Mouse (Mus musculus) lung, embryonic 14.5 days (tissue): ENCODE measurements around the gene Zzef1. TPM values are rescaled to one million over a fixed set of nuclear protein-coding genes. Genes with fewer than 3 reads are reported as not detected.

Source experiments
- ATAC-seq: fragments of 200-750 bp; cut with Nextera tagmentation; 2 replicates; pipeline ENCODE4 v1.8.0; 2017; ENCODE audit warnings: mild to moderate bottlenecking, moderate TSS enrichment, moderate library complexity; ENCODE audit not compliant: insufficient read depth
- DNase-seq: peaks from one replicate; pipeline ENCODE4 v3.0.0-alpha.2; 2015
- H3K27ac ChIP-seq: fragments of 300-500 bp; sonication (generic); 2 replicates; pipeline ENCODE4 v1.5.1; 2014; ENCODE audit warnings: low read depth, mild to moderate bottlenecking, moderate library complexity
- H3K27me3 ChIP-seq: fragments of 300-500 bp; sonication (generic); 2 replicates; pipeline ENCODE4 v1.6.1; 2014; ENCODE audit warnings: low read length, control low read depth; ENCODE audit not compliant: insufficient read depth
- H3K36me3 ChIP-seq: fragments of 300-500 bp; sonication (generic); 2 replicates; pipeline ENCODE4 v1.6.1; 2014; ENCODE audit warnings: control low read depth; ENCODE audit not compliant: insufficient read depth
- H3K4me1 ChIP-seq: fragments of 300-500 bp; sonication (generic); 2 replicates; pipeline ENCODE4 v1.6.1; 2014; ENCODE audit warnings: antibody characterized with exemption, control low read depth; ENCODE audit not compliant: insufficient read depth
- H3K4me2 ChIP-seq: fragments of 300-500 bp; sonication (generic); 2 replicates; pipeline ENCODE4 v1.6.1; 2014; ENCODE audit warnings: mild to moderate bottlenecking
- H3K4me3 ChIP-seq: fragments of 300-500 bp; sonication (generic); 2 replicates; pipeline ENCODE4 v1.5.1; 2014; ENCODE audit warnings: low read depth, low read length
- H3K9ac ChIP-seq: fragments of 300-500 bp; sonication (generic); 2 replicates; pipeline ENCODE4 v1.6.1; 2014
- H3K9me3 ChIP-seq: fragments of 300-500 bp; sonication (generic); 2 replicates; pipeline ENCODE4 v1.6.1; 2016; ENCODE audit warnings: low read depth, low read length, control low read depth
- CTCF ChIP-seq: IDR thresholded peaks from 2 replicates; pipeline ENCODE4 v1.5.1; 2016; ENCODE audit warnings: antibody characterized with exemption, low read depth
- WGBS: fragments of 180-500 bp; shearing (Covaris S2); extraction: QIAGEN DNeasy Blood & Tissue Kit; methylation state at CpG from one replicate; pipeline ENCODE4 v1.1.7; 2014; 5-methylcytosine and 5-hydroxymethylcytosine counted together
- microRNA-seq: library from miRNA; unstranded; fragments of <30 nt; microRNA quantifications from one replicate; pipeline ENCODE4, GENCODE M21; 2016; ENCODE audit warnings: borderline number of aligned reads
- polyA plus RNA-seq: library from polyadenylated mRNA; unstranded; fragments of >200 nt; fragmentation: Nextera tagmentation; extraction: Ambion mirVana; gene quantifications from 2 replicates; pipeline ENCODE4 v1.2.1, GENCODE M21; 2014

Gene Zzef1
- polyA plus RNA-seq, 1 experiment from 2014 or later, result 12.2 TPM

DNA sequence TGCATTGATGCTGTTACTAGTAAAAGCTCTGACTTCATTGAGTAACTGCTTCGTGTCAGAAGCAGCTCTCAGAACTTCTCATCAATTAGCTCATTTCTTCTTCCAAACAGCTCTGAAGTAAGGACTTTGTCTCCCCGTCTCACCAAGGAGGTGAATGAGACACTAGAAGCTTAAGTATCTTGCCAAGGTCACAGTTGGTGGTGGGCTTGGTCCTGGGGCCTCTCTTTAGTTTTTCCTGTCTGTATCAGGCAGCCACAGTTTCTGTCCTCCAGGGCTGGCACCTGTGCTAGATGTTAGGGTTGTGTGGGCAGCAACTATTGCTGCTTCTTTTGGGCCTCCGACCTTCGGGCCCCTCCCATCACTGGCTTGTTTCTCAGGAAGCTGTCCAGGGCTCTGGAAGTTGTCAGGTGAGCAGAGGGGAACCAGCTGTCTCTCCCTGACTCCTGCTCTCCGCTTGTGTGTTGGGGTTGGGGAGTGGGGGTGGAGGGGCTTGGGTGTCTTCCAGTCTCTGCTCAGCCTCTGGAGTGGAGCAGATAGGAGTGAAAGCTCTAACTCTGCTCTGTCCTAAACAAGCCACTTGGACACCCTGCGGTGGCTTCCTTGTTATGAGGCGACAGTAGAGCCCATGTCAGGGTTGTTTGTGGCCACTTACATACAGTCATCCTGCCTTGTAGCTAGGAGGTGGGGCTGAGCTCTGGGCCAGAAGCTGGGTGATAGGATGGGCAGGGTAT, 167.2 kb downstream of the Zzef1 start:
- no peak for ATAC-seq
- DNase-seq, result no peak
- Histone ChIP-seq H3K4me3 (no peak overlapping the region), H3K27me3 (peaks cover 26% of the 10 kb centered on the region), H3K9ac (no peak overlapping the region), H3K27ac (no peak overlapping the region), H3K4me1 (peaks cover 12% of the 10 kb centered on the region; the same call in 1 of the 2 replicates), H3K36me3 (no peaks in the 10 kb centered on the region), H3K4me2 (no peak overlapping the region), H3K9me3 (no peaks in the 10 kb centered on the region)
- WGBS, result 24% methylated on average over 7 of the region's 7 CpGs
- no peak for TF ChIP-seq CTCF

DNA sequence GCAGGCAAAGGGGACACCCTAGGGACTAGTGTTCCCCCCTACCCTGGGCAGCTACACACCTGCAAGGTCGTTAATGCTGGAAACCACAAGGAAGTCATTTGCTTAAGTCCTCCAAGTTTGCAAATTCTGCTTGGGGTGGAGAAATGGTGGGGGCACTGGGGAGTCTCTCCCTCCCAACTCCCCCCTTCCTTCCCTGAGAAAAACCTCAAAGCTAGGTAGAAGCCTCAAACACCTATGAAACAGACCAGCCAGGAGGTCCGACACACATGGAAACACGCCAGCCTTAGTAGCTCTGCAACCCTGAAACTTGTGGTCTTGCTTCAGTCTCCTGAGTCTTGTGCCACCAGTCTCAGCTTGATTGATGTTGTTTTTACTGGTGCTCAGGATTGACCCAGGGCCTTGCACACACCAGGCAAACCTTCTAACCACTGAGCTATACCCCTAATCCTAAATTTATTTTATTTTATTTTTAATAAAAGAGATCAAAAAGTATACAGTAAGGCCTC, 167.8 kb downstream of the Zzef1 start:
- Histone ChIP-seq H3K27me3 (peaks cover 26% of the 10 kb centered on the region), H3K4me3 (no peak overlapping the region), H3K36me3 (no peaks in the 10 kb centered on the region), H3K27ac (no peak overlapping the region), H3K9ac (no peak overlapping the region), H3K4me1 (peaks cover 12% of the 10 kb centered on the region; the same call in 1 of the 2 replicates), H3K9me3 (no peaks in the 10 kb centered on the region), H3K4me2 (no peak overlapping the region)
- ATAC-seq (no peak), DNase-seq (no peak)
- 52% methylated on average over 3 of the region's 3 CpGs for WGBS
- no peak for TF ChIP-seq CTCF

DNA sequence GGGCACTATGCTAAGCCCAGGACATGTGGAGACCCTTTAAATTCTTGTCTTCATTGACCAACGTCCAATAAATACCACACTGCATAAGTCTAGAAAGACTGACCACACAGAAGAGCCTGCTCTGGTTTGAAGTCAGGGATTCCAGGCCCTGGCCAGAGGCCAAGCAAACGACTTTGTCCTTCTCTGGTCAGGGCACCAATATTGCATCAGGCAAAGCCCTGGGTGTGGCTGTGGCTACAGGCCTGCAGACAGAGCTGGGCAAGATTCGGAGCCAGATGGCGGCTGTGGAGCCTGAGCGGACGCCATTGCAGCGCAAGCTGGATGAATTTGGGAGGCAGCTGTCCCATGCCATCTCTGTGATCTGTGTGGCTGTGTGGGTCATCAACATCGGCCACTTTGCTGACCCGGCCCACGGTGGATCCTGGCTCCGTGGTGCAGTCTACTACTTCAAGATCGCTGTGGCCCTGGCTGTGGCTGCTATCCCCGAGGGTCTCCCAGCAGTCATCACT, 179.0 kb downstream of the Zzef1 start:
- Histone ChIP-seq H3K36me3 (no peaks in the 10 kb centered on the region), H3K9me3 (no peaks in the 10 kb centered on the region), H3K27ac (no peak overlapping the region), H3K9ac (no peak overlapping the region), H3K4me3 (no peak overlapping the region), H3K27me3 (no peaks in the 10 kb centered on the region; the same call in 1 of the 2 replicates), H3K4me2 (no peak overlapping the region), H3K4me1 (no peaks in the 10 kb centered on the region)
- DNase-seq, result no peak
- 81% methylated on average over 13 of the region's 13 CpGs for WGBS
- no peak for TF ChIP-seq CTCF
- ATAC-seq, result no peak

Small RNA genes within 50 kb of the gene (microRNA-seq; reads per million reads assigned to microRNA genes)
- not detected for gene Gm44467

Other genes with a start within 250 kb of the Zzef1 start
- gene Spns3, start 245.7 kb upstream of the Zzef1 start, polyA plus RNA-seq, result 0.09 TPM in 1 of 2 replicates, not detected in the other
- 77.1 and 77.9 TPM in 2 replicates for gene Ube2g1, start 188.9 kb upstream of the Zzef1 start, polyA plus RNA-seq
- gene Ankfy1, start 106.2 kb upstream of the Zzef1 start, polyA plus RNA-seq, result 35.3 and 36.7 TPM in 2 replicates
- gene Cyb5d2, start 84 bp upstream of the Zzef1 start, polyA plus RNA-seq, result 4.3 and 4.7 TPM in 2 replicates
- 7.4 and 7.6 TPM in 2 replicates for gene Atp2a3, start 164.9 kb downstream of the Zzef1 start, polyA plus RNA-seq
- 1.9 and 2.1 TPM in 2 replicates for gene P2rx1, start 202.9 kb downstream of the Zzef1 start, polyA plus RNA-seq
- 3.2 and 3.5 TPM in 2 replicates for gene Camkk1, start 222.8 kb downstream of the Zzef1 start, polyA plus RNA-seq